14 mouse cellular contexts compared by ENCODE assay signal in genomic region chr5:90881682-90882081, GRCm38 (mm10). TPM values are rescaled to one million over a fixed set of nuclear protein-coding genes. Genes with fewer than 3 reads are reported as not detected.
A peak's percentile ranks its signal among the peaks of the same experiment; 100 is the strongest.
DNase-seq lines count a peak whose midpoint lies in the region; ATAC-seq and TF ChIP-seq lines count a peak whose summit lies in the region.
"Had no signal": no experiment of that assay in that cellular context is flagged by ENCODE, and none has a peak within 500 bp of the region (broad histone marks: within the 10 kb centered on the region; RNA-seq: fewer than 3 reads in every experiment).

No protein-coding gene starts in this region.

- DNase-seq in lung, postnatal 36 days: peak; percentile 51
- DNase-seq in lung, adult 2 months: no peak
- peak; percentile 89 for DNase-seq in NIH3T3 (ENCODE audit: low read depth)
- DNase-seq in kidney, adult 18-20 months: no peak
- DNase-seq in neural tube, embryonic 10.5 days (ENCODE audit: extremely low spot score, low spot score): no peak
- DNase-seq in hindbrain, embryonic 11.5 days (ENCODE audit: low spot score): no peak
- DNase-seq: cerebellum, postnatal 36 days; heart, postnatal 4 days; kidney, adult 11 months; left cerebral cortex, postnatal 4 days had no signal

- no peaks in the 10 kb centered on the region for H3K4me1 ChIP-seq in lung, adult 2 months (ENCODE audit: control insufficient read depth, insufficient read depth, low read length)
- no peaks in the 10 kb centered on the region for H3K4me1 ChIP-seq in hindbrain, embryonic 11.5 days (replicated peaks; ENCODE audit: control insufficient read depth, insufficient read depth, low read length)

- ATAC-seq in granulocyte monocyte progenitor cell, adult 5-6 weeks (replicated peaks; ENCODE audit: poor library complexity, severe bottlenecking): peak; percentile 96
- ATAC-seq in hindbrain, embryonic 11.5 days (ENCODE audit: low FRiP score): no peak

- TF ChIP-seq CTCF in lung, adult 2 months (IDR thresholded peaks at IDR 0.05; ENCODE audit: insufficient read depth, low read length): no peak

- H3K4me2 ChIP-seq in hindbrain, embryonic 11.5 days (replicated peaks; ENCODE audit: low read depth, low read length): no peak overlapping the region
- H3K4me2 ChIP-seq: embryonic facial prominence, embryonic 15.5 days had no signal

- no peak overlapping the region for H3K27ac ChIP-seq in hindbrain, embryonic 11.5 days (ENCODE audit: low read depth, low read length)
- H3K27ac ChIP-seq: embryonic facial prominence, embryonic 15.5 days had no signal

- WGBS in lung, adult 2 months: 66% methylated on average over 5 of the region's 5 CpGs
- 86% methylated on average over 5 of the region's 5 CpGs for WGBS in hindbrain, embryonic 11.5 days

- no peak overlapping the region for H3K4me3 ChIP-seq in lung, adult 2 months (replicated peaks; ENCODE audit: extremely low read depth, low read depth, low read length)
- H3K4me3 ChIP-seq in hindbrain, embryonic 11.5 days (ENCODE audit: low read depth, low read length): no peak overlapping the region
- H3K4me3 ChIP-seq: embryonic facial prominence, embryonic 15.5 days had no signal

- H3K9ac ChIP-seq in hindbrain, embryonic 11.5 days (ENCODE audit: low read depth, low read length): no peak overlapping the region
- H3K9ac ChIP-seq: embryonic facial prominence, embryonic 15.5 days had no signal

- no peaks in the 10 kb centered on the region for H3K36me3 ChIP-seq in hindbrain, embryonic 11.5 days (ENCODE audit: control insufficient read depth, insufficient read depth, low read length)
- H3K36me3 ChIP-seq: embryonic facial prominence, embryonic 15.5 days had no signal

- H3K9me3 ChIP-seq in hindbrain, embryonic 11.5 days (ENCODE audit: control insufficient read depth, low read length): no peaks in the 10 kb centered on the region
- H3K9me3 ChIP-seq: embryonic facial prominence, embryonic 15.5 days had no signal

- TF ChIP-seq POLR2A in lung, adult 2 months (IDR thresholded peaks at IDR 0.05; ENCODE audit: borderline replicate concordance, extremely low read depth, low read depth, low read length): no peak

- H3K27me3 ChIP-seq in hindbrain, embryonic 11.5 days (ENCODE audit: control insufficient read depth, insufficient read depth, low read length): no peaks in the 10 kb centered on the region
- H3K27me3 ChIP-seq: embryonic facial prominence, embryonic 15.5 days had no signal

RNA-seq across cellular contexts. Expression of gene Cxcl1, which starts 9.4 kb away (rescaled TPM):
- polyA plus RNA-seq in lung, adult 2 months (2012; rRNA removed): 1.9 and 2.5 TPM in 2 replicates
- not detected in 2 replicates for total RNA-seq in granulocyte monocyte progenitor cell, adult 5-6 weeks (2014; fragmentation: Nextera tagmentation)
- total RNA-seq in granulocyte monocyte progenitor cell, adult 5-6 weeks (2017): 0.36 and 2.2 TPM in 2 replicates
- 0.29 TPM in 1 of 2 replicates, not detected in the other for polyA plus RNA-seq in hindbrain, embryonic 11.5 days (2014; fragmentation: Nextera tagmentation; extraction: Ambion mirVana)

RNA-seq across cellular contexts. Expression of gene Cxcl2, which starts 22.0 kb away (rescaled TPM):
- 2.2 TPM in 2 replicates for polyA plus RNA-seq in lung, adult 2 months (2012; rRNA removed)
- total RNA-seq in granulocyte monocyte progenitor cell, adult 5-6 weeks (2014; fragmentation: Nextera tagmentation): not detected in 2 replicates
- total RNA-seq in granulocyte monocyte progenitor cell, adult 5-6 weeks (2017): 26.6 and 50.6 TPM in 2 replicates
- not detected in 2 replicates for polyA plus RNA-seq in hindbrain, embryonic 11.5 days (2014; fragmentation: Nextera tagmentation; extraction: Ambion mirVana)
- total RNA-seq: heart, postnatal 4 days; layer of hippocampus, adult 8-10 months; left cerebral cortex, postnatal 4 days had no signal
- polyA plus RNA-seq: embryonic facial prominence, embryonic 15.5 days; lung, embryonic 16.5 days had no signal

RNA-seq across cellular contexts. Expression of gene Mthfd2l, which starts 49.2 kb away (rescaled TPM):
- 21.9 and 40.0 TPM in 2 replicates for polyA plus RNA-seq in lung, adult 2 months (2012; rRNA removed)
- total RNA-seq in granulocyte monocyte progenitor cell, adult 5-6 weeks (2014; fragmentation: Nextera tagmentation): 5.4 and 11.6 TPM in 2 replicates
- total RNA-seq in granulocyte monocyte progenitor cell, adult 5-6 weeks (2017): 8.9 and 9.1 TPM in 2 replicates
- polyA plus RNA-seq in hindbrain, embryonic 11.5 days (2014; fragmentation: Nextera tagmentation; extraction: Ambion mirVana): 92.7 and 94.7 TPM in 2 replicates

Comparison
In these comparisons a context has a peak if more than half of its experiments do, and no peak if none do; other contexts are left out.
1. DNase-seq: peak in lung, postnatal 36 days (single experiment) and NIH3T3 (single experiment); none in lung, adult 2 months (single experiment), kidney, adult 18-20 months (single experiment), neural tube, embryonic 10.5 days (single experiment) and hindbrain, embryonic 11.5 days (single experiment).